In the genomic region with DNA sequence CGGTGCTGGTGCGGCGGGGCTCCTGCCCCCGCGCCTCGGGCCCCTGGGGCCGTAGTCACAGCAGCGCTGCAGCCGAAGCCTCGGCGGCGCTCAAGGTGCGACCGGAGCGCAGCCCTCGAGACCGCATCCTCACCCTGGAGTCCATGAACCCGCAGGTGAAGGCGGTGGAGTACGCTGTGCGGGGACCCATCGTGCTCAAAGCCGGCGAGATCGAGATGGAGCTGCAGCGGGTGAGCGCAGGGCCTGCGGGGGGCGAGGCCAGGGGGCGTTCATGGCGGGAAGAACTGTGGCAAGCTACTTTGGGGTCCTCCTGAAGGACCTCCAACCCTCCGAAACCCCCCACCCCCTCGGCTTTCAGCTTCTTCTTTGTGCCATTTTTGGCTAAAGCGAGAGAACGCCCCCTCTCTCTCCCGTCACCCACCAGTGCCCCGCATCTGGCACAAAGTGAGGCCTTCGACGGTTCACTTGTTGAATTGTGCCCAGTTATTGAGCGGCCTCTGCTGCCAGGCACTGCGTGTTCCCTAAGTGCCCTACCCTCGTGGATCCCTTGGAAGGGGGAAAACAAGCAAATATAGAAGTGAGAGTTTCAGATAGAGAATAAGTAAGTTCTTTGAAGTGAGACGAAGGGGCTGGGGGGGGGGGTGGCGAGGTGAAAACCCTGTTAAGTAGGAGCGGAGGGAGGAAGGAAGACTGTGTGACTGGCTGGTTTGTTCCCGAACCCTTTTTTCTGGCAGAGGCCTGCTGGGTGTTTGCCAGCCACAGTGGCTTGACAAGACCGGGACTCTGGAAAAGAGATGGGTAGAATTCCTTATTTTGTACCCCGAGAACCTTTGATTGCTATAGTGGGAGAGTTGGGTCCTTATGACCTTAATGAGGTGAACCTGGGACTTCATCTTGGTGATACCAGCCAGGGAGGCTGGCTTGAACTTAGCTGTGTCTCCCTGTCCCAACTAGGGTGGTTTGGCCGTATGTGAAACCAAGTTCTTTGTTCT, we compare ENCODE assay signal across 8 mouse cellular contexts. TPM values are rescaled to one million over a fixed set of nuclear protein-coding genes. Genes with fewer than 3 reads are reported as not detected.
DNase-seq lines count a peak whose midpoint lies in the region; ATAC-seq and TF ChIP-seq lines count a peak whose summit lies in the region.

No protein-coding gene starts in this region.

- peaks cover 12% of the 10 kb centered on the region for H3K27me3 ChIP-seq in forebrain, embryonic 10.5 days (ENCODE audit: poor library complexity, severe bottlenecking)
- H3K27me3 ChIP-seq in intestine, postnatal 0 days (replicated peaks; ENCODE audit: control insufficient read depth, insufficient read depth, low read length): no peaks in the 10 kb centered on the region
- H3K27me3 ChIP-seq in liver, embryonic 13.5 days: peaks cover 19% of the 10 kb centered on the region

- peak overlapping the region; percentile 82 for H3K4me3 ChIP-seq in forebrain, embryonic 10.5 days
- H3K4me3 ChIP-seq in intestine, postnatal 0 days (ENCODE audit: low read depth, low read length): peak overlapping the region; percentile 79
- peak overlapping the region; percentile 72 for H3K4me3 ChIP-seq in liver, embryonic 13.5 days (replicated peaks)

- H3K9me3 ChIP-seq in forebrain, embryonic 10.5 days: no peaks in the 10 kb centered on the region
- H3K9me3 ChIP-seq in intestine, postnatal 0 days (ENCODE audit: control insufficient read depth): no peaks in the 10 kb centered on the region
- no peaks in the 10 kb centered on the region for H3K9me3 ChIP-seq in liver, embryonic 13.5 days (replicated peaks)

- H3K4me1 ChIP-seq in forebrain, embryonic 10.5 days: peaks cover 25% of the 10 kb centered on the region
- H3K4me1 ChIP-seq in intestine, postnatal 0 days (replicated peaks; ENCODE audit: control insufficient read depth, insufficient read depth, low read length): no peaks in the 10 kb centered on the region; the same call in 1 of the 2 replicates
- H3K4me1 ChIP-seq in liver, embryonic 13.5 days (replicated peaks): peaks cover 29% of the 10 kb centered on the region

- TF ChIP-seq CTCF in intestine, postnatal 0 days (IDR thresholded peaks at IDR 0.05; ENCODE audit: low read depth): no peak

- WGBS in forebrain, embryonic 10.5 days: 7% methylated on average over 48 of the region's 49 CpGs
- 12% methylated on average over 43 of the region's 49 CpGs for WGBS in intestine, postnatal 0 days
- 10% methylated on average over 48 of the region's 49 CpGs for WGBS in liver, embryonic 13.5 days (ENCODE audit: insufficient replicate concordance)

- peaks cover 13% of the 10 kb centered on the region; the same call in 1 of the 2 replicates for H3K36me3 ChIP-seq in forebrain, embryonic 10.5 days (replicated peaks)
- H3K36me3 ChIP-seq in intestine, postnatal 0 days (ENCODE audit: control insufficient read depth, insufficient read depth): no peaks in the 10 kb centered on the region
- no peaks in the 10 kb centered on the region for H3K36me3 ChIP-seq in liver, embryonic 13.5 days

- peak; percentile 11 for ATAC-seq in activated CD4-positive, CD25-positive, alpha-beta regulatory T cell, adult 4 months
- 0 out of 2 replicates have a peak, but pooled peaks have one; percentile 6 for ATAC-seq in intestine, postnatal 0 days
- ATAC-seq in liver, embryonic 13.5 days (ENCODE audit: low read depth): no peak

- peak; percentile 31 for DNase-seq in kidney, adult 18-20 months
- no peak for DNase-seq in kidney, adult 11 months
- no peak for DNase-seq in forebrain, embryonic 10.5 days (ENCODE audit: extremely low spot score, low spot score)
- no peak for DNase-seq in liver, embryonic 13.5 days
- DNase-seq in right cerebral cortex, postnatal 14 days: peak; percentile 53
- DNase-seq in adipocyte (ENCODE audit: low spot score): no peak

- H3K9ac ChIP-seq in intestine, postnatal 0 days (ENCODE audit: low read depth, low read length): peak overlapping the region; percentile 64
- peak overlapping the region; percentile 73 for H3K9ac ChIP-seq in liver, embryonic 13.5 days

- H3K4me2 ChIP-seq in intestine, postnatal 0 days (replicated peaks; ENCODE audit: low read depth): peak overlapping the region; percentile 99
- peak overlapping the region; percentile 92 for H3K4me2 ChIP-seq in liver, embryonic 13.5 days

- H3K27ac ChIP-seq in forebrain, embryonic 10.5 days: peak overlapping the region; percentile 81
- H3K27ac ChIP-seq in intestine, postnatal 0 days (ENCODE audit: low read depth, low read length): no peak overlapping the region; the same call in 1 of the 2 replicates
- H3K27ac ChIP-seq in liver, embryonic 13.5 days: no peak overlapping the region

RNA-seq across cellular contexts. Expression of gene Gpt2, which starts 0.9 kb away (rescaled TPM):
- under 1 TPM; 0.24 to 0.65 TPM for polyA plus RNA-seq in activated CD4-positive, CD25-positive, alpha-beta regulatory T cell, adult 4 months (2017; shearing (Covaris generic))
- polyA plus RNA-seq in forebrain, embryonic 10.5 days (2016; fragmentation: Nextera tagmentation; extraction: Ambion mirVana): 32.2 and 33.3 TPM in 2 replicates
- 3.5 and 3.6 TPM in 2 replicates for polyA plus RNA-seq in intestine, postnatal 0 days (2015; fragmentation: Nextera tagmentation; extraction: Ambion mirVana)
- 13.5 and 17.8 TPM in 2 replicates for polyA plus RNA-seq in liver, embryonic 13.5 days (2015; fragmentation: Nextera tagmentation; extraction: Ambion mirVana)

Comparison
In these comparisons a context has a peak if more than half of its experiments do, and no peak if none do; other contexts are left out.
1. DNase-seq: peak in kidney, adult 18-20 months (single experiment) and right cerebral cortex, postnatal 14 days (single experiment); none in kidney, adult 11 months (single experiment), forebrain, embryonic 10.5 days (single experiment), liver, embryonic 13.5 days (single experiment) and adipocyte (single experiment).
2. Peak in every context shown above with its lines, with median percentiles within 50 percentile points of each other: H3K4me3 ChIP-seq.